Mouse (Mus musculus) midbrain, embryonic 16.5 days (tissue): ENCODE measurements around the gene Wdr27. TPM values are rescaled to one million over a fixed set of nuclear protein-coding genes. Genes with fewer than 3 reads are reported as not detected.
"Not testable (repeated sequence)": the region's sequence is repeated elsewhere in the genome, so short reads cannot be mapped to it uniquely, and the experiment has no call there.

Source experiments
- ATAC-seq: fragments of 200-750 bp; cut with Nextera tagmentation; 2 replicates; pipeline ENCODE4 v1.8.0; 2017; ENCODE audit warnings: moderate TSS enrichment
- H3K27ac ChIP-seq: fragments of 300-500 bp; sonication (generic); 2 replicates; pipeline ENCODE4 v1.5.1; 2014; ENCODE audit warnings: mild to moderate bottlenecking, low read length, mixed read lengths
- H3K27me3 ChIP-seq: fragments of 300-500 bp; sonication (generic); 2 replicates; pipeline ENCODE4 v1.6.1; 2014; ENCODE audit warnings: low read depth, low read length, mixed read lengths; ENCODE audit not compliant: control insufficient read depth, insufficient read depth
- H3K36me3 ChIP-seq: fragments of 300-500 bp; sonication (generic); 2 replicates; pipeline ENCODE4 v1.6.1; 2014; ENCODE audit warnings: mild to moderate bottlenecking, low read length, moderate library complexity, mixed read lengths; ENCODE audit not compliant: control insufficient read depth, insufficient read depth
- H3K4me1 ChIP-seq: fragments of 300-500 bp; sonication (generic); 2 replicates; pipeline ENCODE4 v1.6.1; 2014; ENCODE audit warnings: mild to moderate bottlenecking, low read length, mixed read lengths; ENCODE audit not compliant: control insufficient read depth, insufficient read depth
- H3K4me2 ChIP-seq: fragments of 300-500 bp; sonication (generic); 2 replicates; pipeline ENCODE4 v1.6.1; 2014; ENCODE audit warnings: mild to moderate bottlenecking, low read length, mixed read lengths
- H3K4me3 ChIP-seq: fragments of 300-500 bp; sonication (generic); 2 replicates; pipeline ENCODE4 v1.5.1; 2014; ENCODE audit warnings: low read depth, mild to moderate bottlenecking, low read length, moderate library complexity, mixed read lengths
- H3K9ac ChIP-seq: fragments of 300-500 bp; sonication (generic); 2 replicates; pipeline ENCODE4 v1.6.1; 2014; ENCODE audit warnings: low read depth, low read length, mixed read lengths
- H3K9me3 ChIP-seq: fragments of 300-500 bp; sonication (generic); replicated peaks from 2 replicates; pipeline ENCODE4 v1.6.1; 2014; ENCODE audit warnings: mild to moderate bottlenecking, low read length, mixed read lengths; ENCODE audit not compliant: control insufficient read depth, poor library complexity, severe bottlenecking
- WGBS: fragments of 180-500 bp; shearing (Covaris S2); extraction: QIAGEN DNeasy Blood & Tissue Kit; methylation state at CpG from one replicate; pipeline ENCODE4 v1.1.7; 2014; 5-methylcytosine and 5-hydroxymethylcytosine counted together
- polyA plus RNA-seq: library from polyadenylated mRNA; unstranded; fragments of >200 nt; fragmentation: Nextera tagmentation; extraction: Ambion mirVana; gene quantifications from 2 replicates; pipeline ENCODE4 v1.2.1, GENCODE M21; 2015

Wdr27 gene
- polyA plus RNA-seq = 8.8 and 9.2 TPM in 2 replicates

DNA sequence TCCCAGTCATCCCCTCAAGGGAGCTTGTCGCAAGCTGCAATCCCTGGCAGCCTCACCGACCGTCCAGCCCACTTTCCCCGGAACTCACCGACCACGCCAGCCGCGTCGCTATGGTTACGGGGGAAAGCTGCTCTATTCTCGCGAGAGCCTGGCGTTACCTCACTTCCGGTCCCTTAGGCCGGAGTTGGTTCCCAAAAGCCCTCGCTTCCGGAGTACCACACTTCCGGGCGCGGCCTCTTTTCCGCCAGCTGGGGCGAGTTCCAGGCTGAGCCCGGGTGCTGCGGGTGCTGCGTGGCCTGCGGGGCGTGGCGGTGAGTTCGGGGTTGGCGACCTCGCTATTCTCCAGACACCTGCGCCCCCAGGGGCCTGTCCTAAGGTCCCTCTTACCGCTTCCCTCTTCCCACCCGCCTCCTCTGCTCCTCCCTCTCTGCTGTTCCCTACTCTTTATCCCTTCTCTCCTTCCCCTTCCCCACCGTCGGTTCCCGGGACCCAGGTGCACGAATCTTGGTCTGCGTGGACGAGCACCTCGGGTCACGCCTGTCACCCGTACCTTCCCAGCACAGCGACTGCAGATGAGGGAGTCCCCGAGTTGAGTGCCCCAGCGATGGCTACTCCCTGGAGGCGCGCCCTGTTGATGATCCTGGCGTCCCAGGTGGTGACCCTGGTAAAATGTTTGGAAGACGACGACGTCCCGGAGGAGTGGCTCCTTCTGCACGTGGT lies at the start of gene Wdr27, which contains the start of gene 1600012H06Rik:
Wdr27 (minus strand) TSS at position 150 of the 720 bp plus-strand sequence.
1600012H06Rik (plus strand) TSS at position 176 of the 720 bp plus-strand sequence.
- Histone ChIP-seq H3K27ac (peak within 1 kb of the TSS; percentile 80), H3K4me1 (peaks cover 21% of the 10 kb centered on the region), H3K4me3 (peak within 1 kb of the TSS; percentile 89), H3K36me3 (peaks cover 2% of the 10 kb centered on the region; the same call in 1 of the 2 replicates), H3K4me2 (peak within 1 kb of the TSS; percentile 82), H3K9me3 (no peaks in the 10 kb centered on the region), H3K27me3 (no peaks in the 10 kb centered on the region), H3K9ac (peak within 1 kb of the TSS; percentile 84)
- WGBS = under 1% methylated on average over 54 of the region's 54 CpGs
- ATAC-seq = peak; percentile 99

DNA sequence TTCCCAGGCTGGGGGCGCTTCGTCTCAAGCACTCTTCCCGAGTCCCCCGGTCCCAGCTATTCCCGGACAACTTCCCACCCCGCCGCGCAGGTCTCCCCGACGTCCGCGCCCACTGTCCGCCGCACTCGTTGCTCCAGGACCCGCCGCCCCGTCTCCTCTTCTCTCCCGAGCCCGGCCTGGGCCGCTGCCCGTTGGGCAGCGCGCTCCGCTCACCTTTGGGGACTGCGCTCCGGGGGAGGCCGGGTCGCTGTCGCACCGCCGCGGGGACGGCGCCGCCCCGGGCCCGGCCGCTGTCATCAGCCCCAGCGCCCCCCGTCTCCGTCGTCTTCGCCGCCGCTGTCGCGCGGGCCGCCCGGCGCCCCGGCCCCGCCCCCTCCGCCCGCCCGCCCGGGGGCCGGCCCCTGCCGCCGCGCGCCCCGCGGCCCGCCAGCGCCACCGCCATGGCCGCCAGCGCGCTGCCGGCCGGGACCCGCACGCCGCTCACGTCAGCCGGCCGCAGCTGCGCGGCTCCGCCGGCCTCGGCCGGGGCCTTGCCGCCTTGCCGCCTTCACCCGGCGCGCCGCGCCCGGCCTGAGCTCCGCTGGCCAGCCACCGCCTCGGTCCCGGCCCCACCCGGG lies 49.7 kb upstream of the Wdr27 start:
- not testable (repeated sequence) for H3K4me2 ChIP-seq, H3K9ac ChIP-seq, H3K9me3 ChIP-seq, H3K4me3 ChIP-seq, H3K36me3 ChIP-seq, H3K27me3 ChIP-seq, H3K27ac ChIP-seq, H3K4me1 ChIP-seq
- no CpG with 5 or more reads among the region's 98 CpGs for WGBS
- peak; percentile 84 for ATAC-seq

DNA sequence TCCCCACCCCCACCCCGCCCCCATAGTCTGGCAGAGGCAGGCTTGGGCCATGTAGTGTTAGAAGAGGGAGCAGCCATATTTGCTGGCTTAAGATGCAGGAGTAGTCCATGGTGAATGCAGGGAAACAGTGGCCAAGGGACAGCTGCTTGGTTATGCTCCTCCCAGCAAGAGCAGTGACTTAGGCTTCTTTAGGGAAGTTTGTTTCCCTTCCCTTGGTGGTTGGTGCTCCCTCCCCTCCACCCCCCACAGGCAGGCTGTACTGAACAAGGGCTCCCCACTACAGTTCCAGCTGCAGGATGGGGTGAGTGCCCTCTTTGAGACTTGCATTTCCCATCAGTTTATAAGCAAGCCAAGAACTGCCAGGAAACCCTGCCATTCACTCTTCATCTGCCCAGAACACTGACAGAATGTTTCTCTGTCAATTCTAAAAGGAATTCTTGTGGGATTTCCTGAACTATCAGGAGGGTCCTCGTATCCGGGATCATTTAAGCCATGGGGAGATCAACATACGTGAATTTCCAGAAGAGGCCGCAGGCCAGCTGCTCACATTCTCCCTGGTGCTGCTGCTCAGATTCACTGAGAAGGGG lies 47.3 kb upstream of the Wdr27 start:
- not testable (repeated sequence) for ATAC-seq, H3K36me3 ChIP-seq, H3K27ac ChIP-seq, H3K9ac ChIP-seq, H3K27me3 ChIP-seq, H3K4me2 ChIP-seq, H3K4me1 ChIP-seq, H3K9me3 ChIP-seq, H3K4me3 ChIP-seq
- no CpG with 5 or more reads among the region's 5 CpGs for WGBS

DNA sequence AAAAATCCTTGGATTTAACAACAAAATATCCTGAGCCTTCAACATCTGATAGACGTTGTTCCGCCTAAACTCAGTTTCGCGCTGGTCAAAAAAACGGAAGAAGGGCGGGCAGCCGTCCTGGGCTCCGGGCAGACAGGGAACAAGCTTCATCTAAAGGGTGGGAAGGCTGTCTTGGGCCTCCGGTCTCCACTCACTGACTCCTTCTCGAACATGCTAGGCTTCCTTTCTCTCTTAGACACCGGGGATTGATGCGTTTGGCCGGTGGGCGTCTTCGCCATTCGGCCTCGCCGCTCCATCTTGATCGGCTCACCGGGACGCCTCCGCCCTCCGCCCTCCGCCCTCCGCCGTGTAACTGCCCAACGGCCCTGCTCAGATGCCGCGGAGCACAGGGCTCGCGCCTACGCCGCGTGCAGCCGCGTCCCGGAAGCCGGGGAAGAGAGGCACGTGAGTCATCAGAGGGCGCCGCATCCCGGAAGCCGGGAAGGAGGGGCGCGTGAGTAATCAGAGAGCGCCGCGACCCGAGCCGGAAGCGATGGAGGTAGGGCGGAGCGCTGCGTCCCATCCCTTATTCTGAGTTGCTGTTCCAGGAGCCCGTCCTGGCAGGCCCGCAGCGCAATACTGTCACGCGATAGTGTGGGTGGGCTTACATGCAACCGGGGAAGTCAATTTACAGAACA lies 35.5 kb upstream of the Wdr27 start, which contains the start of the genes 9030025P20Rik and Gm3417:
9030025P20Rik (plus strand) TSS at position 107 of the 677 bp plus-strand sequence.
Gm3417 (minus strand) TSS at position 429 of the 677 bp plus-strand sequence.
- not testable (repeated sequence) for H3K9me3 ChIP-seq, H3K27me3 ChIP-seq, H3K4me3 ChIP-seq, H3K9ac ChIP-seq, H3K36me3 ChIP-seq, H3K27ac ChIP-seq, H3K4me1 ChIP-seq, H3K4me2 ChIP-seq
- peak; percentile 99 for ATAC-seq
- WGBS = no CpG with 5 or more reads among the region's 60 CpGs

DNA sequence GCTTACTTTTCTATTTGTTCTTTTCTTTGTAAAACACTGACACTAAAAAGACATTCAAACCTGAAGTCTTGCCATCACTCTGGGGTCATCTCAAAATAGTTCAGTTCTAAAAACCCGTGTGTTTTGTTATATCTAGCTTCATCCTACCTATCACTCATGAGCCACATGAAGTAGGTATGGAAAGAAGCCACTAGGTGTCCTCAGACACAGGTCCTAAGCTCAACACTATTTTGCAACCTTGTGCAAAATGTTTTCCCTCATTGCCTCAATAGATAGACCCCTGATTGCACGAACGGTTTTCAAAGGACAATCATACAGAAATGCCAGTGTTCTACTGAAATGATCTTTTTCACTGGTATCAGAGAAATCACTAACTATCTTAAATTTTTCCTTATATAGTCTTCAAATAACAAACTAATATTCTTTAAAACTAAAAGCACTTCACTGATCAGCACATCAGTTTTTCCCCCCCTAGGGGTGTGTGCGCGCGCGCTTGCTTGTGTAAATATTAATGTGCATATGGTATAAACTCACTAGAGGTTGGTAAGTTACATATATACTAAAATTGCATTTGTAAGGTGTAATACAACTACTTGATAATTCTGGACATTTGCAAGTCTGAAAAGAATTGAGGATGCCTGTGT lies 34.9 kb upstream of the Wdr27 start:
- H3K4me3 ChIP-seq = not testable (repeated sequence)
- 4% methylated on average over 4 of the region's 7 CpGs for WGBS

DNA sequence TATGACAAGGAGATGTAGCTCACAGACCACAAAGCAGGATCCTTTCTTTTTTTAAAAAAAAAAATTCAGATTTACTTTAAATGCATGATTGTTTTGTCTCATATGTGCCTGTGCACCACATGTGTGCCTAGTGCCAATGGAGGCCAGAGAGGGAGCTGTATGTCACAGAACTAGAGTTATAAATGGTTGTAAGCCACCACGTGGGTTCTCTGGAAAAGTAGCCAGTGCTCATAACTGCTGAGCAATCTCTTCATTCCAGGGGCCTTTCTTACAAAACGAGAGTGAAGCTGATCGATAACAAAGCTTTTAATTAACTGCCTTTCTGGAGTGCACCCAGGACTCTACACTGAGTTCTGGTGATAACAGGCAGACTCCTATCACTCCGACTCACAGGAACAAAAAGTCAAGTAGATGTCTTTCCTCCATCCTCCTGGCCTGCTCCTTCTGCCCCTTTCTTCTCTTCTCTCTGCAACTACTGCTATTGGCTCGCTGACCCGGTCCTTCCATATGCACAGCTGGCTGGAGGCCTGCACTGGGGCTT lies 25.5 kb upstream of the Wdr27 start:
- not testable (repeated sequence) for H3K4me3 ChIP-seq, H3K27ac ChIP-seq, H3K4me2 ChIP-seq, H3K36me3 ChIP-seq, H3K27me3 ChIP-seq, ATAC-seq, H3K4me1 ChIP-seq, H3K9ac ChIP-seq, H3K9me3 ChIP-seq
- no CpG with 5 or more reads among the region's 6 CpGs for WGBS

More for the DNA sequence above, 34.9 kb upstream of the Wdr27 start:
- not testable (repeated sequence) for H3K27me3 ChIP-seq, H3K9ac ChIP-seq, H3K4me1 ChIP-seq, H3K36me3 ChIP-seq, H3K4me2 ChIP-seq, H3K9me3 ChIP-seq, H3K27ac ChIP-seq
- ATAC-seq = peak; percentile 10; the same call in 1 of the 2 replicates

DNA sequence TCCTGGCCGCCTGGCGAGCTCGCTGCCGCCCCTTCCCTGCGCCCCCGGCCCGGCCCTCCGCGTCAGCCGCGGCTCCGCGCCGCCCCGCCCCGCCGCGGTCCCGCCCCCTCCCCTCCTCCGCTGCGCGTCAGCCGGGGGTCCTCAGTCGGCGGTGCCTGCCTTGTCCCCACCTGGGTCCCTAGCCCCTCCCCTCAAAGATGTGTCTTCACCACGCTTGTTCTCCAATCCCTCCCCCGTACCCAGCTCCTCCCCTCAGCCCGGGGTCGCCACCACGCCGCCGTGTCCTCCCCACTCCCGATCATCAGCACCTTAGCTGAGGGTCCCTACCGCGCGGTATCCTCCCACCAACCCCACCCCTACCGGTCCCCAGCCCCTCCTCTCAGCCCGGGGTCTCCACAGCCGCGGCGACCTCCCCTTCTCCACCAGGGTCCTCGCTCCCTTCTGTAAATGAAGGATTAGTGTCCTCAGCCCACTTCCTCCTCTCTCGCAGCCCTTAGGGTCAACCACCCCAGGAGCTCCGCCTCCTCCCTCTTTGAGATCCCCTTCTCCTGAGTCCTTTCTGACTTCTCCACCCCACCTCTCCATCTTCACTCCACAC lies 18.7 kb upstream of the Wdr27 start:
- not testable (repeated sequence) for H3K27ac ChIP-seq

DNA sequence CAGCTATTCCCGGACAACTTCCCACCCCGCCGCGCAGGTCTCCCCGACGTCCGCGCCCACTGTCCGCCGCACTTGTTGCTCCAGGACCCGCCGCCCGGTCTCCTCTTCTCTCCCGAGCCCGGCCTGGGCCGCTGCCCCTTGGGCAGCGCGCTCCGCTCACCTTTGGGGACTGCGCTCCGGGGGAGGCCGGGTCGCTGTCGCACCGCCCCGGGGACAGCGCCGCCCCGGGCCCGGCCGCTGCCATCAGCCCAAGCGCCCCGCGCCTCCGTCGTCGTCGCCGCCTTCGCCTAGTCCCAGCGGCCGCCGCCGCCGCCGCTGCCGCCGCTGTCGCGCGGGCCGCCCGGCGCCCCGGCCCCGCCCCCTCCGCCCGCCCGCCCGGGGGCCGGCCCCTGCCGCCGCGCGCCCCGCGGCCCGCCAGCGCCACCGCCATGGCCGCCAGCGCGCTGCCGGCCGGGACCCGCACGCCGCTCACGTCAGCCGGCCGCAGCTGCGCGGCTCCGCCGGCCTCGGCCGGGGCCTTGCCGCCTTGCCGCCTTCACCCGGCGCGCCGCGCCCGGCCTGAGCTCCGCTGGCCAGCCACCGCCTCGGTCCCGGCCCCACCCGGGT lies 18.1 kb upstream of the Wdr27 start, which contains the start of gene Phf10:
Phf10 (minus strand) TSS at position 323 of the 606 bp plus-strand sequence.
- Histone ChIP-seq H3K4me3 (peak within 1 kb of the TSS; percentile 68), H3K9ac (peak within 1 kb of the TSS; percentile 75), H3K4me1 (peaks cover 14% of the 10 kb centered on the region), H3K4me2 (peak within 1 kb of the TSS; percentile 96)
- peak; percentile 77 for ATAC-seq
- WGBS = under 1% methylated on average over 46 of the region's 100 CpGs
- H3K27ac ChIP-seq, H3K27me3 ChIP-seq, H3K36me3 ChIP-seq, H3K9me3 ChIP-seq: not testable (repeated sequence)

More for the DNA sequence above, 18.7 kb upstream of the Wdr27 start:
- H3K9ac ChIP-seq, H3K9me3 ChIP-seq, H3K27me3 ChIP-seq, H3K4me2 ChIP-seq, H3K36me3 ChIP-seq, H3K4me3 ChIP-seq: not testable (repeated sequence)
- WGBS = no CpG with 5 or more reads among the region's 44 CpGs
- peak; percentile 92 for ATAC-seq
- peaks cover 14% of the 10 kb centered on the region for H3K4me1 ChIP-seq
